Mouse (Mus musculus): Measurements from ENCODE around the gene Dab1. TPM values are rescaled to one million over a fixed set of nuclear protein-coding genes. Genes with fewer than 3 reads are reported as not detected.

The Dab1 gene
- polyA plus RNA-seq, 1 experiment = 1.5 TPM

- H3K27ac ChIP-seq (ENCODE audit: control insufficient read depth, insufficient read depth, low read depth, low read length, poor library complexity) = no peak overlapping the region
- H3K4me3 ChIP-seq (replicated peaks; ENCODE audit: control insufficient read depth, low read depth, low read length) = no peak overlapping the region
- 85% methylated on average over 13 of the region's 13 CpGs for WGBS
- TF ChIP-seq POLR2A (IDR thresholded peaks at IDR 0.05; ENCODE audit: borderline replicate concordance, control insufficient read depth, low read depth, low read length) = no peak
- no peak for TF ChIP-seq CTCF (IDR thresholded peaks at IDR 0.05; ENCODE audit: control insufficient read depth, insufficient read depth, low read length)
- no peaks in the 10 kb centered on the region for H3K4me1 ChIP-seq (ENCODE audit: control insufficient read depth, insufficient read depth, low read length)
These were observed 494.2 kb downstream of the Dab1 start for GRCm38 (mm10) chr4:104113209-104114005.

GRCm38 (mm10) chr4:104114006-104114361 is 494.8 kb downstream of the Dab1 start:
- H3K4me3 ChIP-seq (replicated peaks; ENCODE audit: control insufficient read depth, low read depth, low read length) = no peak overlapping the region
- WGBS = 77% methylated on average over 6 of the region's 6 CpGs
- no peaks in the 10 kb centered on the region for H3K4me1 ChIP-seq (ENCODE audit: control insufficient read depth, insufficient read depth, low read length)
- no peak for TF ChIP-seq POLR2A (IDR thresholded peaks at IDR 0.05; ENCODE audit: borderline replicate concordance, control insufficient read depth, low read depth, low read length)
- TF ChIP-seq CTCF (IDR thresholded peaks at IDR 0.05; ENCODE audit: control insufficient read depth, insufficient read depth, low read length) = no peak
- no peak overlapping the region for H3K27ac ChIP-seq (ENCODE audit: control insufficient read depth, insufficient read depth, low read depth, low read length, poor library complexity)

- Histone ChIP-seq H3K4me1 (ENCODE audit: control insufficient read depth, insufficient read depth, low read length) (no peaks in the 10 kb centered on the region), H3K4me3 (replicated peaks; ENCODE audit: control insufficient read depth, low read depth, low read length) (no peak overlapping the region), H3K27ac (ENCODE audit: control insufficient read depth, insufficient read depth, low read depth, low read length, poor library complexity) (no peak overlapping the region)
- WGBS = 70% methylated on average over 4 of the region's 4 CpGs
- TF ChIP-seq CTCF (IDR thresholded peaks at IDR 0.05; ENCODE audit: control insufficient read depth, insufficient read depth, low read length) (no peak), POLR2A (IDR thresholded peaks at IDR 0.05; ENCODE audit: borderline replicate concordance, control insufficient read depth, low read depth, low read length) (no peak)
These were observed 500.9 kb downstream of the Dab1 start for GRCm38 (mm10) chr4:104120108-104120507.

- Histone ChIP-seq H3K4me3 (replicated peaks; ENCODE audit: control insufficient read depth, low read depth, low read length) (no peak overlapping the region), H3K4me1 (ENCODE audit: control insufficient read depth, insufficient read depth, low read length) (no peaks in the 10 kb centered on the region), H3K27ac (ENCODE audit: control insufficient read depth, insufficient read depth, low read depth, low read length, poor library complexity) (no peak overlapping the region)
- 79% methylated on average over 5 of the region's 5 CpGs for WGBS
- TF ChIP-seq POLR2A (IDR thresholded peaks at IDR 0.05; ENCODE audit: borderline replicate concordance, control insufficient read depth, low read depth, low read length) = no peak
These were observed 502.8 kb downstream of the Dab1 start for GRCm38 (mm10) chr4:104121959-104122358.

GRCm38 (mm10) chr4:104122364-104122763 is 503.2 kb downstream of the Dab1 start:
- Histone ChIP-seq H3K4me1 (ENCODE audit: control insufficient read depth, insufficient read depth, low read length) (no peaks in the 10 kb centered on the region), H3K4me3 (replicated peaks; ENCODE audit: control insufficient read depth, low read depth, low read length) (no peak overlapping the region), H3K27ac (ENCODE audit: control insufficient read depth, insufficient read depth, low read depth, low read length, poor library complexity) (no peak overlapping the region)
- WGBS = 41% methylated on average over 1 of the region's 1 CpGs
- no peak for TF ChIP-seq CTCF (IDR thresholded peaks at IDR 0.05; ENCODE audit: control insufficient read depth, insufficient read depth, low read length)
- no peak for TF ChIP-seq POLR2A (IDR thresholded peaks at IDR 0.05; ENCODE audit: borderline replicate concordance, control insufficient read depth, low read depth, low read length)

GRCm38 (mm10) chr4:104153637-104154036 is 534.5 kb downstream of the Dab1 start:
- H3K4me1 ChIP-seq (ENCODE audit: control insufficient read depth, insufficient read depth, low read length) = no peaks in the 10 kb centered on the region
- TF ChIP-seq CTCF (IDR thresholded peaks at IDR 0.05; ENCODE audit: control insufficient read depth, insufficient read depth, low read length) (no peak), POLR2A (IDR thresholded peaks at IDR 0.05; ENCODE audit: borderline replicate concordance, control insufficient read depth, low read depth, low read length) (no peak)
- H3K4me3 ChIP-seq (replicated peaks; ENCODE audit: control insufficient read depth, low read depth, low read length) = no peak overlapping the region
- no peak overlapping the region for H3K27ac ChIP-seq (ENCODE audit: control insufficient read depth, insufficient read depth, low read depth, low read length, poor library complexity)

GRCm38 (mm10) chr4:104178067-104178466 is 558.9 kb downstream of the Dab1 start:
- H3K4me3 ChIP-seq (replicated peaks; ENCODE audit: control insufficient read depth, low read depth, low read length) = no peak overlapping the region
- 82% methylated on average over 3 of the region's 3 CpGs for WGBS
- H3K27ac ChIP-seq (ENCODE audit: control insufficient read depth, insufficient read depth, low read depth, low read length, poor library complexity) = no peak overlapping the region
- no peaks in the 10 kb centered on the region for H3K4me1 ChIP-seq (ENCODE audit: control insufficient read depth, insufficient read depth, low read length)
- TF ChIP-seq POLR2A (IDR thresholded peaks at IDR 0.05; ENCODE audit: borderline replicate concordance, control insufficient read depth, low read depth, low read length) (no peak), CTCF (IDR thresholded peaks at IDR 0.05; ENCODE audit: control insufficient read depth, insufficient read depth, low read length) (no peak)

- WGBS = 77% methylated on average over 4 of the region's 4 CpGs
- Histone ChIP-seq H3K4me3 (replicated peaks; ENCODE audit: control insufficient read depth, low read depth, low read length) (no peak overlapping the region), H3K27ac (ENCODE audit: control insufficient read depth, insufficient read depth, low read depth, low read length, poor library complexity) (no peak overlapping the region), H3K4me1 (ENCODE audit: control insufficient read depth, insufficient read depth, low read length) (no peaks in the 10 kb centered on the region)
- TF ChIP-seq CTCF (IDR thresholded peaks at IDR 0.05; ENCODE audit: control insufficient read depth, insufficient read depth, low read length) (no peak), POLR2A (IDR thresholded peaks at IDR 0.05; ENCODE audit: borderline replicate concordance, control insufficient read depth, low read depth, low read length) (no peak)
These were observed 567.2 kb downstream of the Dab1 start for GRCm38 (mm10) chr4:104186311-104186710.

- Histone ChIP-seq H3K4me1 (ENCODE audit: control insufficient read depth, insufficient read depth, low read length) (no peaks in the 10 kb centered on the region), H3K27ac (ENCODE audit: control insufficient read depth, insufficient read depth, low read depth, low read length, poor library complexity) (no peak overlapping the region), H3K4me3 (replicated peaks; ENCODE audit: control insufficient read depth, low read depth, low read length) (no peak overlapping the region)
- 83% methylated on average over 8 of the region's 8 CpGs for WGBS
- no peak for TF ChIP-seq POLR2A (IDR thresholded peaks at IDR 0.05; ENCODE audit: borderline replicate concordance, control insufficient read depth, low read depth, low read length)
- TF ChIP-seq CTCF (IDR thresholded peaks at IDR 0.05; ENCODE audit: control insufficient read depth, insufficient read depth, low read length) = no peak
These were observed 579.5 kb downstream of the Dab1 start for GRCm38 (mm10) chr4:104198635-104199034.
